Mouse (Mus musculus) heart, embryonic 15.5 days (tissue): ENCODE results near the gene Calr. TPM values are rescaled to one million over a fixed set of nuclear protein-coding genes. Genes with fewer than 3 reads are reported as not detected.

Experiments used
- ATAC-seq: fragments of 200-750 bp; cut with Nextera tagmentation; replicated peaks from 2 replicates; pipeline ENCODE4 v1.8.0; 2017; ENCODE audit warnings: low read depth, moderate TSS enrichment; ENCODE audit not compliant: insufficient number of reproducible peaks, insufficient read depth, low FRiP score
- H3K27ac ChIP-seq: fragments of 300-500 bp; sonication (generic); 2 replicates; pipeline ENCODE4 v1.5.1; 2015; ENCODE audit warnings: mild to moderate bottlenecking, inconsistent platforms
- H3K27me3 ChIP-seq: fragments of 300-500 bp; sonication (generic); 2 replicates; pipeline ENCODE4 v1.6.1; 2015; ENCODE audit warnings: inconsistent platforms
- H3K36me3 ChIP-seq: fragments of 300-500 bp; sonication (generic); 2 replicates; pipeline ENCODE4 v1.6.1; 2015; ENCODE audit warnings: mild to moderate bottlenecking, inconsistent platforms
- H3K4me1 ChIP-seq: fragments of 300-500 bp; sonication (generic); replicated peaks from 2 replicates; pipeline ENCODE4 v1.6.1; 2015; ENCODE audit warnings: inconsistent platforms
- H3K4me2 ChIP-seq: fragments of 300-500 bp; sonication (generic); 2 replicates; pipeline ENCODE4 v1.6.1; 2015; ENCODE audit warnings: inconsistent platforms, mild to moderate bottlenecking, moderate library complexity
- H3K4me3 ChIP-seq: fragments of 300-500 bp; sonication (generic); 2 replicates; pipeline ENCODE4 v1.5.1; 2015; ENCODE audit warnings: mild to moderate bottlenecking, inconsistent platforms
- H3K9ac ChIP-seq: fragments of 300-500 bp; sonication (generic); 2 replicates; pipeline ENCODE4 v1.6.1; 2015; ENCODE audit warnings: mild to moderate bottlenecking, inconsistent platforms
- H3K9me3 ChIP-seq: fragments of 300-500 bp; sonication (generic); replicated peaks from 2 replicates; pipeline ENCODE4 v1.6.1; 2016; ENCODE audit warnings: inconsistent platforms
- WGBS: fragments of 180-500 bp; shearing (Covaris S2); methylation state at CpG from one replicate; pipeline ENCODE4 v1.1.7; 2015; ENCODE audit warnings: mixed read lengths; 5-methylcytosine and 5-hydroxymethylcytosine counted together
- polyA plus RNA-seq: library from polyadenylated mRNA; unstranded; fragments of >200 nt; fragmentation: Nextera tagmentation; extraction: Ambion mirVana; gene quantifications from 2 replicates; pipeline ENCODE4 v1.2.1, GENCODE M21; 2015

The Calr gene
- 525 and 658 TPM in 2 replicates for polyA plus RNA-seq

- H3K4me3 ChIP-seq: peak within 1 kb of the TSS; percentile 79
- peak within 1 kb of the TSS; percentile 91 for H3K9ac ChIP-seq
- H3K9me3 ChIP-seq: no peaks in the 10 kb centered on the region
- peak within 1 kb of the TSS; percentile 82 for H3K4me2 ChIP-seq
- no peaks in the 10 kb centered on the region for H3K27me3 ChIP-seq
- WGBS: under 1% methylated on average over 55 of the region's 55 CpGs
- peaks cover 35% of the 10 kb centered on the region for H3K4me1 ChIP-seq
- peak; percentile 99 for ATAC-seq
- H3K27ac ChIP-seq: peak within 1 kb of the TSS; percentile 86
- peaks cover 32% of the 10 kb centered on the region for H3K36me3 ChIP-seq
These were observed at the start of gene Calr for GRCm38 (mm10) chr8:84846722-84847572. Calr (minus strand) TSS chr8:84846934.

- peaks cover 16% of the 10 kb centered on the region for H3K4me1 ChIP-seq
- no peaks in the 10 kb centered on the region for H3K9me3 ChIP-seq
- no peak overlapping the region for H3K4me3 ChIP-seq
- peaks cover 3% of the 10 kb centered on the region; the same call in 1 of the 2 replicates for H3K36me3 ChIP-seq
- no peak overlapping the region for H3K4me2 ChIP-seq
- H3K27ac ChIP-seq: no peak overlapping the region
- H3K9ac ChIP-seq: no peak overlapping the region
- WGBS: 79% methylated on average over 5 of the region's 5 CpGs
- 0 out of 2 replicates have a peak, but pooled peaks cover 8% of the 10 kb centered on the region for H3K27me3 ChIP-seq
- ATAC-seq: no peak
These were observed 49.2 kb upstream of the Calr start for GRCm38 (mm10) chr8:84895963-84896362.

- Histone ChIP-seq H3K36me3 (peaks cover 9% of the 10 kb centered on the region; the same call in 1 of the 2 replicates), H3K4me3 (peak within 1 kb of the TSS; percentile 76), H3K9ac (peak within 1 kb of the TSS; percentile 75), H3K27ac (no peak within 1 kb of the TSS; the same call in 1 of the 2 replicates), H3K4me2 (peak within 1 kb of the TSS; percentile 87), H3K27me3 (no peaks in the 10 kb centered on the region), H3K4me1 (peaks cover 16% of the 10 kb centered on the region), H3K9me3 (no peaks in the 10 kb centered on the region)
- ATAC-seq: peak; percentile 98
- WGBS: 0% methylated on average over 11 of the region's 11 CpGs
These were observed 47.0 kb upstream of the Calr start, which contains the start of gene Gcdh for GRCm38 (mm10) chr8:84893709-84894134. Gcdh (minus strand) TSS chr8:84893921.

- peak overlapping the region; percentile 76 for H3K4me3 ChIP-seq
- peak overlapping the region; percentile 87 for H3K4me2 ChIP-seq
- H3K27ac ChIP-seq: no peak overlapping the region; the same call in 1 of the 2 replicates
- WGBS: 10% methylated on average over 31 of the region's 31 CpGs
- H3K36me3 ChIP-seq: peaks cover 9% of the 10 kb centered on the region; the same call in 1 of the 2 replicates
- H3K9me3 ChIP-seq: no peaks in the 10 kb centered on the region
- peaks cover 16% of the 10 kb centered on the region for H3K4me1 ChIP-seq
- peak; percentile 40 for ATAC-seq
- peak overlapping the region; percentile 75 for H3K9ac ChIP-seq
- no peaks in the 10 kb centered on the region for H3K27me3 ChIP-seq
These were observed 46.4 kb upstream of the Calr start for GRCm38 (mm10) chr8:84892993-84893708.

GRCm38 (mm10) chr8:84889141-84889540, 42.4 kb upstream of the Calr start:
- no peaks in the 10 kb centered on the region for H3K27me3 ChIP-seq
- peaks cover 25% of the 10 kb centered on the region for H3K36me3 ChIP-seq
- H3K4me3 ChIP-seq: no peak overlapping the region
- no peak for ATAC-seq
- H3K9ac ChIP-seq: no peak overlapping the region
- 93% methylated on average over 1 of the region's 1 CpGs for WGBS
- no peak overlapping the region for H3K27ac ChIP-seq
- peaks cover 10% of the 10 kb centered on the region for H3K4me1 ChIP-seq
- no peak overlapping the region for H3K4me2 ChIP-seq
- no peaks in the 10 kb centered on the region for H3K9me3 ChIP-seq

GRCm38 (mm10) chr8:84888280-84888679, 41.5 kb upstream of the Calr start:
- Histone ChIP-seq H3K36me3 (peaks cover 25% of the 10 kb centered on the region), H3K9me3 (no peaks in the 10 kb centered on the region), H3K4me1 (peaks cover 7% of the 10 kb centered on the region), H3K27me3 (no peaks in the 10 kb centered on the region), H3K4me3 (no peak overlapping the region), H3K27ac (no peak overlapping the region), H3K9ac (no peak overlapping the region), H3K4me2 (no peak overlapping the region)
- 90% methylated on average over 3 of the region's 3 CpGs for WGBS
- no peak for ATAC-seq

GRCm38 (mm10) chr8:84884728-84885127, 38.0 kb upstream of the Calr start:
- Histone ChIP-seq H3K9ac (no peak overlapping the region), H3K27me3 (no peaks in the 10 kb centered on the region), H3K27ac (no peak overlapping the region), H3K4me1 (no peaks in the 10 kb centered on the region), H3K36me3 (peaks cover 22% of the 10 kb centered on the region), H3K4me3 (no peak overlapping the region), H3K4me2 (no peak overlapping the region), H3K9me3 (no peaks in the 10 kb centered on the region)
- no peak for ATAC-seq
- 79% methylated on average over 4 of the region's 4 CpGs for whole genome bisulfite sequencing

- no peak overlapping the region for H3K27ac ChIP-seq
- H3K27me3 ChIP-seq: no peaks in the 10 kb centered on the region
- H3K4me1 ChIP-seq: no peaks in the 10 kb centered on the region
- no peak overlapping the region for H3K4me3 ChIP-seq
- H3K9ac ChIP-seq: no peak overlapping the region
- WGBS: 79% methylated on average over 1 of the region's 1 CpGs
- no peak overlapping the region for H3K4me2 ChIP-seq
- no peaks in the 10 kb centered on the region for H3K9me3 ChIP-seq
- no peak for ATAC-seq
- no peaks in the 10 kb centered on the region for H3K36me3 ChIP-seq
These were observed 32.2 kb upstream of the Calr start for GRCm38 (mm10) chr8:84878915-84879314.

- Histone ChIP-seq H3K9ac (no peak overlapping the region), H3K4me2 (no peak overlapping the region), H3K36me3 (no peaks in the 10 kb centered on the region), H3K4me1 (peaks cover 4% of the 10 kb centered on the region), H3K9me3 (no peaks in the 10 kb centered on the region), H3K27me3 (no peaks in the 10 kb centered on the region), H3K27ac (no peak overlapping the region), H3K4me3 (no peak overlapping the region)
- ATAC-seq: no peak
- 75% methylated on average over 3 of the region's 3 CpGs for WGBS
These were observed 30.7 kb upstream of the Calr start for GRCm38 (mm10) chr8:84877297-84878035.

GRCm38 (mm10) chr8:84874339-84874738, 27.6 kb upstream of the Calr start:
- peaks cover 14% of the 10 kb centered on the region for H3K4me1 ChIP-seq
- no peaks in the 10 kb centered on the region for H3K27me3 ChIP-seq
- 74% methylated on average over 3 of the region's 3 CpGs for WGBS

GRCm38 (mm10) chr8:84873016-84873415, 26.3 kb upstream of the Calr start:
- peak overlapping the region; percentile 88 for H3K4me2 ChIP-seq
- no peak overlapping the region for H3K9ac ChIP-seq
- 63% methylated on average over 4 of the region's 4 CpGs for WGBS

More at GRCm38 (mm10) chr8:84874339-84874738, 27.6 kb upstream of the Calr start:
- Histone ChIP-seq H3K4me2 (no peak overlapping the region), H3K4me3 (no peak overlapping the region), H3K9me3 (no peaks in the 10 kb centered on the region), H3K27ac (no peak overlapping the region), H3K36me3 (no peaks in the 10 kb centered on the region), H3K9ac (no peak overlapping the region)
- ATAC-seq: no peak

More at GRCm38 (mm10) chr8:84873016-84873415, 26.3 kb upstream of the Calr start:
- Histone ChIP-seq H3K4me3 (peak overlapping the region; percentile 53), H3K27me3 (no peaks in the 10 kb centered on the region), H3K4me1 (peaks cover 14% of the 10 kb centered on the region), H3K27ac (no peak overlapping the region), H3K9me3 (no peaks in the 10 kb centered on the region), H3K36me3 (peaks cover 12% of the 10 kb centered on the region)
- no peak for ATAC-seq
